Mouse (Mus musculus): ENCODE data around the gene Ube2o.
A peak's percentile ranks its signal among the peaks of the same experiment; 100 is the strongest.
"Not testable (repeated sequence)": the region's sequence is repeated elsewhere in the genome, so short reads cannot be mapped to it uniquely, and the experiment has no call there.

The Ube2o gene

GRCm38 (mm10) chr11:116613234-116613633 lies 32.0 kb upstream of the Ube2o start:
- DNase-seq, result no peak

- no peak for DNase-seq
Measured at GRCm38 (mm10) chr11:116612554-116612953, 31.3 kb upstream of the Ube2o start.

GRCm38 (mm10) chr11:116611883-116612282 lies 30.6 kb upstream of the Ube2o start:
- no peak for DNase-seq

GRCm38 (mm10) chr11:116611168-116611567 lies 29.9 kb upstream of the Ube2o start:
- not testable (repeated sequence) for DNase-seq

GRCm38 (mm10) chr11:116609965-116610630 lies 28.9 kb upstream of the Ube2o start:
- DNase-seq, result no peak

GRCm38 (mm10) chr11:116607717-116608116 lies 26.5 kb upstream of the Ube2o start:
- no peak for DNase-seq

DNA sequence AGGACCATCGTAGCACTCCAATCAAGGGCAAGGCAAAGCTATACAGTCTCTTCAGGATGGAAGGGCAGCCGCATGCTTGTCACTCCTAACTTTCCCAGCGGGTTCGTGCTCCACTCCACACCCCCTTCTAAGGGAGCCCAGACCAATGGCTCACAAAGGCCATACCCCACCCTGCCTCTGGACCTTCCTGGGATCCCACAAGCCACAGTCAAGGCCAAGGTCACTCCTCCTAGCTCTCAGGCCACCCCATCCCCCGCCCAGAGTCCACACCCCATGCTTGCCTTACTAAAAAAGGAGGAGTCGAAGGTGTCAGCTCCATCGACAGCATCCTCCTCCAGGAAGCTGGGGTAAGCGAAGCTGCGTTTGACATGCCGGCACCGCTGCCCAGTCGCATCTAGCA lies 22.9 kb upstream of the Ube2o start:
- DNase-seq, result no peak

DNA sequence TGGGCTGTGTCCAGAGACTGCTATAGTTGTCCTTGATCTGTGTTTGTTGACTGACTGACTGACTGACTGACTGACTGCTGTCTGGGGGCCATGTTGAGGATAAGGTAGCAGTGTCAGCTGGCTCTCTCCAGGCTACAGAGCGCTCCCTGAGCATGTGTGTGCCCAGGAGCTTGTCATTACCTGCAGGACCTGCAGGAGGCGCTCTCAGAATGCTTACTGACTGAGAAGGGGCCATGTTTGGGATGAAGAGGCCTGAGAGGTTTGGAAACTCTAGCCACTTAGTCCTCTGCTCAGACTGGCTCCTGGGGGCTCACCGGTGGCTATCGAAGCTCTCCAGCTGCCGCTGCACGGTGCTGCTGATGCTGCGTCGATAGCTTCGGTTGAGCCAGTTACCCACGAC lies 22.1 kb upstream of the Ube2o start:
- DNase-seq, result peak; percentile 64 to 66

DNA sequence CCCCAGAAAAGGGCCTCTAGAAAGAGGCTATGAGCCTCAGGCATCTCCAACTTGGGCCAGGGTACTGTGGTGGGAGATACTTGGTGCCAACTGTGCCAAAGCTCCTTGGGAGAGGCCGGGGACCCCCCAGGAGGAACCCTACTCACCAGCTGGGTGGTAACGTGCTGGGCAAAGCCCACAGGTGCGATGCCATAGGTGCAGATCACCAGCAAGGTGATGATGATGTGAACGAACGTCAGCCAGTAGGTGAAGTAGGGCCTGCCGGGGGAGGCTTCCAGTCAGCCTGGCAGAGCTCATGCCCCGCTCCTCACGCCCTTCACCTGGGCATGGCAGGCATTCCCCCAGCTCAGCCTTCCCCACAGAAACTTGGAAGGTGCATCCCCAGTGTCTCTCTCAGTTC lies 20.8 kb upstream of the Ube2o start:
- no peak for DNase-seq

DNA sequence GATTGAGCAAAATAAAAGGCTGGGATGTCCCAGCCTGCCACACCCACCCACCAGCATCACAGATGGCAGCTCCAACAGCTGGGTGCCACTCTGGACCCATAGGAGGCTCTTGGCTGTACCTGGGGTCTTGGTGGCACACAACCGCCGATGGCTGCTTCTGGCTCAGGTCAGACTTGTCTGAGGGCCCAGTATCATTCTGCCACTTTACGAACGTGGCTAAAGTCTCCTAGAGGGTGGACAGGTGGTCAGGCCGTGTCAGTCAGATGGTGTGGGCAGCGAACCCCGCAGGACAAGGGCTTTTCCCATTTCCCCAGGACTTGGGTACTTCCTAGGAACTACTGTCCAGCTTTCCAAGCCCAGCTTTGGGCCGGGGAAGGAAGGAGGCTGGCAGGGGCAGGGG lies 19.9 kb upstream of the Ube2o start:
- DNase-seq, result no peak

DNA sequence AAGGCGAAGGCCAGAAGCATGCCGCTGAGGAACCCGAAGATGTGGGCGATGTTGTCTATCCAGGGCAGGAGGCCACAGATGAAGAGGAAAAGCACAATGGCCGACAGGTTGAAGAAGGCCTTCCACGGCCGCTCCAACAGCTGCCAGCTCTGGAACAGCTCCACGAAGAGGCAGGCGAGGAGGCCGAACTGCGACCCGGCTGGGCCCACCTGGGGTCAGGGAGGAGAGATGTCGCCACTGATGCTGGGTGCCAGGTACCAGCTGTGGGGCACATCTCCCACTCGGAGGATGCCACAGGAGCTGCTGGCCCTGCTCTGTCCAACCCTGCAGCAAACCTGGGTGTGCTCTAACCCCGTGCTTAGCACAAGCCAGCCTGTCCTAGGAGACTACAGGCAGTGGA lies 18.0 kb upstream of the Ube2o start:
- no peak for DNase-seq

DNA sequence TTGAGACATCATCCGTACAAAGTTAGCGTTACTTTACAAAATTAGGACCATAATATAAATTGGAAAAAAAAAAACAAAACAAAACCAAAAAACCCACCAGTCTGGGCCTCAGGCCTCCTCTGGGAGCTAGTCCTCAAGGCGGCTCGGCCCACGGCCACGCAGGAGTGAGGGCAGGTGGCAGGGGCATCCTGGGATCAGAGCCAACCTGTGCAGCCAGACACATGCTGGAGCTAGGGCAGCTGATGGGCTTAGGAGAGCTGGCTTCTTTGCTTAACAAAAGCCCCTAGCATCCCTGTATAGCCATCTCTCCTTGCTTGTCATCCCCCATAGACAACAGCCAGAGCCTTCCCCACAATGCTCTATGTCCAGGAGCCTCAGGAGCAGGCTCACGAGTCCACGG lies 16.9 kb upstream of the Ube2o start:
- no peak for DNase-seq

DNA sequence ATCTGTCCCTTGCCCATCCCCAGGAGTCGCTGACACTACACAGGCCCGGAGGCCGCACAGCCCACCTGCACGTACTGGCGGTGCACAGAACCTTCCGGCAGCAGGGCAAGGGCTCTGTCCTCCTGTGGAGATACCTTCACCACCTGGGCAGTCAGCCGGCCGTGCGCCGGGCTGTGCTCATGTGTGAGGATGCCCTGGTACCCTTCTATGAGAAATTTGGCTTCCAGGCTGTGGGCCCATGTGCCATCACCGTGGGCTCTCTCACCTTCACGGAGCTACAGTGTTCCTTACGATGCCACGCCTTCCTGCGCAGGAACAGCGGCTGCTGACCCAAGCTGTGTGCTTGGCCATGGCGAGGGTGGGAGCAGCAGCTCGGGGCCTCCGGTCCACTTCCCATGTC lies 15.5 kb upstream of the Ube2o start:
- no peak for DNase-seq

DNA sequence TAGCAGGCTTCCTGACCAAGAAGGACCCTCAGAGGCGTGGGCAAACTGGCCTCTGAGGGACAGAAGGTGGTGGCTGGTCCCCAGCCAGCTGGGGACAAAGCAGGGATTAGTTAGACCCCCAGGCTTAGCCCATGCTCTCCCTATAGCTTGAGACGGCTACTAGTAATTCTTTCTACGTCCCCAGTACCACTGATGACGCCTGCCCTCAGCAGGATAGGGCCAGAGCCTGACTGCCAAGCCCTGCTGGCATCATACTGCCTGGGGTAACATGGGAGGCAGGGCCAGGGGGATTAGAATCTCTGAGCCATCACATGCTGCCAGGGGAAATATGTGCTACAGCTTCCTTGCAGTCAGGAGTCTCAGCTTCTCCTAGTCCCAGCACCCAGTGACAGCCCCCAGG lies 12.1 kb upstream of the Ube2o start:
- DNase-seq, result no peak

GRCm38 (mm10) chr11:116592428-116592827 lies 11.2 kb upstream of the Ube2o start:
- peak; percentile 96 to 98 for DNase-seq

GRCm38 (mm10) chr11:116591621-116592020 lies 10.4 kb upstream of the Ube2o start:
- DNase-seq, result no peak

- no peak for DNase-seq
Measured at GRCm38 (mm10) chr11:116589574-116589973, 8.3 kb upstream of the Ube2o start.

DNA sequence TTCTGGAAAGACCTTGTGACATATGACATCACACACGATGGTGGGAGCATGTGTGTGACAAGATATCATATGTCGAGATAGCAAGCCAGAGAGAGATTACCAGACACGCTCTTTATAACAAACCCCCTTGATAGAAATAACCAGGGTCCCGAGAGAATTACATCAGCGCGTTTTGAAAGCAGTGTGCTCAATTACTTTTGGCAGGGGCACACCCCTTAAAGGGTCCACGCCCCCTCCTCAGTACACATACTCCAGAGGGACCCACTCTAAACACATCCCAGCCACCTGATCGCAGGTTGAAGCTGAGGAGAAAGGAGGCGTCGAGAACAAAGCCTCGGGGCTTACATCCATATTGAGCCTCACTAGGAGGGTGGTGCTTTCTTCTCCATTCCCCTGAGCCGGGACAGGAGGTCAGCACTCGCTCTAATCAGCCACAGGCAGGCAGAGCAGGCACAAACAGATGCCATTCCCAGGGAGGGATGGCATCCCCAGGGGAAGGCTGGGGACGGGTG lies 7.8 kb upstream of the Ube2o start:
- no peak for DNase-seq

GRCm38 (mm10) chr11:116586801-116587631 lies 5.8 kb upstream of the Ube2o start:
- DNase-seq, result peak; percentile 83 to 84

- DNase-seq, result no peak
Measured at GRCm38 (mm10) chr11:116586310-116586709, 5.1 kb upstream of the Ube2o start, which contains the start of gene Aanat. Gene Aanat, plus strand, starts transcription at chr11:116586432.

- no peak for DNase-seq
Measured at GRCm38 (mm10) chr11:116585682-116586081, 4.4 kb upstream of the Ube2o start.

DNA sequence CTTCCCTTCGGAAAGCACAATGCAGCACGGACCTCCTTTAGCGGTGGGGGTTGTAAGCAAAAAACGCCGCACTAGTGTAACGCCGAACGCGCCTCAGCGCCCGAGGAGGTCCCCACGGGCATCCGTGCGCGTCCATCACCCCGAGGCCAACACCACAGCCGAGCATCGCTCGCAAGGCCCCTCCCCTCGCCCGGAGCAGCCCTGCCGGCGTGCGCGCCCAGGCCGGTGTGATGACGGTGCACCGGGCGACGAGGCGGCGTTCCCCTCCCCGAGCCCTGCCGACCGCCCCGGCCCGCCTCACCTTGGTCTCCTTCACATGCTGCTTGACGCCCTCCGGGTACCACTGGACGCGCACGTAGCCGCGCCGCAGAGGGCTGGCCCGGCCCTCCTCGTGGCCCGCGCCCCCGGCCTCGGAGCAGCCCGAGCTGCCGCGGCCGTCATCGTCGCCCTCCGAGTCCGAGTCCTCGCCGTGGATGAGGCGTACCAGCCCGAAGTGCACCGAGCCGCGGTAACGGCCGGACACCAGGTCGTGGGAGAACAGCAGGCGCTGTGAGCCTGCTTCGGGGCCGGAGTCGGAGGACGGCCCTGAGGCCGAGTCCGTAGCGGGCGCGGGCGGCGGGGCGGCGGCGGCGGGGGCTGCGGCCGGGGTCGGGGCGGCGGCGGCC lies 404 bp downstream of the Ube2o start:
- peak; percentile 56 to 69 for DNase-seq

DNA sequence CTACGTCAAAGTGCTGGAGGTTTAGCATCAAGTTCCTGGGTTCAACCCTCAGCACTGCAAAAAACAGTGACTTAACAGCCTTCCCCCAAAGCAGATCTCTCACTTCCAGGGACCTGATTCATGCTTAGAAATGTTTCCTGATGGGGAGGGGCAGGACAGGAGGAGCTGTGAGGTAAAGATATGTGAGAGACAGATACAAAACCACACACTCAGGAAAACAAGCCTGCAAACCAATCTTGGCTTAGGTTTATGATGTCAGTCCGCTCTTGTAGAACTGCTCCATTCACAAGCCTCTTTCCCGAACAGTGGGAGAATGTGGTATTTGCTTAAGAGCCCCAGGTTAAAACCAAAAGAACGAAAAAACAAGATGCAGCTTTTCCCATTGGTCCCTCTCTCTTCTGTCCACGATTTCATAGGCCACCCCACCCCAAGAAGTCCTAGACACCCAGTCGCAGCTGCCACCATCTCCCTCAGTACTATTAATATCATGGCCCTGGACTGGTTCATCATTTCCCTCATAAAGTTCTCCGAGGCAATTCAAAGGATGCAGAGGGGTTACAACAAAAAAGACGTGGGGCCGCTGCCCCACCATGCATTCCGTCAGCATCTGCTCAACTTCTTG lies 1.1 kb downstream of the Ube2o start:
- DNase-seq, result no peak

Data from kidney, postnatal 4 days (tissue).